Mouse (Mus musculus): Measurements from ENCODE around the gene Bri3bp. TPM values are rescaled to one million over a fixed set of nuclear protein-coding genes. Genes with fewer than 3 reads are reported as not detected.
"Not testable (repeated sequence)": the region's sequence is repeated elsewhere in the genome, so short reads cannot be mapped to it uniquely, and the experiment has no call there.

The Bri3bp gene
- polyA plus RNA-seq, 1 experiment: 21.2 TPM

- H3K27ac ChIP-seq (ENCODE audit: insufficient read depth, low read length): no peak overlapping the region
- peaks cover 18% of the 10 kb centered on the region; the same call in 1 of the 2 replicates for H3K4me1 ChIP-seq (ENCODE audit: control insufficient read depth, insufficient read depth, insufficient read length)
- no peak for DNase-seq (ENCODE audit: low read depth in 1 of 2, low spot score in 2 of 2)
- H3K27me3 ChIP-seq (ENCODE audit: control insufficient read depth, insufficient read depth, low read length): no peaks in the 10 kb centered on the region
- 47% methylated on average over 4 of the region's 4 CpGs for WGBS
- TF ChIP-seq POLR2A (IDR thresholded peaks at IDR 0.05; ENCODE audit: low read depth, low read length): no peak
- TF ChIP-seq CTCF (IDR thresholded peaks at IDR 0.05; ENCODE audit: extremely low read depth, insufficient read depth, insufficient read length, insufficient replicate concordance): peak; percentile 63; the same call in 1 of the 2 replicates
- H3K36me3 ChIP-seq (ENCODE audit: control insufficient read depth, insufficient read depth, low read length): peaks cover 4% of the 10 kb centered on the region
- H3K4me3 ChIP-seq (ENCODE audit: extremely low read depth, insufficient read depth, insufficient read length): no peak overlapping the region
Measured at GRCm38 (mm10) chr5:125488116-125488455, 46.7 kb downstream of the Bri3bp start.

DNA sequence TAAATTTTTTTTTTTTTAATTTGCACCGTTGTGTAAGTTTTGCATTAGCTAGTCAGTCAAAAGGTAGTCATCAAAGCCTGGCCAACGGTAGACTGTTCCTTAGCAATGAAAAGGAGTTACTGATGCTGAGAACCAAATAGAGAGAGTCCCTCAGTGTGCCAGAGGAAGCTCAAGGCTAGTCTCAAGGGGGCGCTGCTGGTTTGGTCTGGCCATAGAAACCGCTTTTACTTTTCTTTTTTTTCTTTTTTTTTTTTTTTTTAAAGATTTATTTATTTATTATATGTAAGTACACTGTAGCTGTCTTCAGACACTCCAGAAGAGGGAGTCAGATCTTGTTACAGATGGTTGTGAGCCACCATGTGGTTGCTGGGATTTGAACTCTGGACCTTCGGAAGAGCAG, 47.6 kb downstream of the Bri3bp start:
- WGBS: 91% methylated on average over 5 of the region's 5 CpGs
- not testable (repeated sequence) for H3K4me3 ChIP-seq (ENCODE audit: extremely low read depth, insufficient read depth, insufficient read length); DNase-seq (ENCODE audit: low read depth in 1 of 2, low spot score in 2 of 2); H3K36me3 ChIP-seq (ENCODE audit: control insufficient read depth, insufficient read depth, low read length); H3K27me3 ChIP-seq (ENCODE audit: control insufficient read depth, insufficient read depth, low read length); H3K27ac ChIP-seq (ENCODE audit: insufficient read depth, low read length)
- H3K4me1 ChIP-seq (ENCODE audit: control insufficient read depth, insufficient read depth, insufficient read length): peaks cover 13% of the 10 kb centered on the region; the same call in 1 of the 2 replicates

GRCm38 (mm10) chr5:125491107-125491506, 49.7 kb downstream of the Bri3bp start:
- H3K4me3 ChIP-seq (ENCODE audit: extremely low read depth, insufficient read depth, insufficient read length): no peak overlapping the region
- TF ChIP-seq POLR2A (IDR thresholded peaks at IDR 0.05; ENCODE audit: low read depth, low read length): no peak
- WGBS: 95% methylated on average over 10 of the region's 10 CpGs
- no peaks in the 10 kb centered on the region for H3K27me3 ChIP-seq (ENCODE audit: control insufficient read depth, insufficient read depth, low read length)
- DNase-seq (ENCODE audit: low read depth in 1 of 2, low spot score in 2 of 2): no peak
- H3K4me1 ChIP-seq (ENCODE audit: control insufficient read depth, insufficient read depth, insufficient read length): peaks cover 4% of the 10 kb centered on the region; the same call in 1 of the 2 replicates
- H3K27ac ChIP-seq (ENCODE audit: insufficient read depth, low read length): no peak overlapping the region
- peaks cover 9% of the 10 kb centered on the region for H3K36me3 ChIP-seq (ENCODE audit: control insufficient read depth, insufficient read depth, low read length)

- no peaks in the 10 kb centered on the region for H3K27me3 ChIP-seq (ENCODE audit: control insufficient read depth, insufficient read depth, low read length)
- peaks cover 9% of the 10 kb centered on the region for H3K36me3 ChIP-seq (ENCODE audit: control insufficient read depth, insufficient read depth, low read length)
- H3K4me3 ChIP-seq (ENCODE audit: extremely low read depth, insufficient read depth, insufficient read length): no peak overlapping the region
- no peak overlapping the region for H3K27ac ChIP-seq (ENCODE audit: insufficient read depth, low read length)
- no peak for DNase-seq (ENCODE audit: low read depth in 1 of 2, low spot score in 2 of 2)
- TF ChIP-seq POLR2A (IDR thresholded peaks at IDR 0.05; ENCODE audit: low read depth, low read length) (no peak), CTCF (IDR thresholded peaks at IDR 0.05; ENCODE audit: extremely low read depth, insufficient read depth, insufficient read length, insufficient replicate concordance) (no peak)
- H3K4me1 ChIP-seq (ENCODE audit: control insufficient read depth, insufficient read depth, insufficient read length): peaks cover 3% of the 10 kb centered on the region; the same call in 1 of the 2 replicates
- WGBS: 84% methylated on average over 17 of the region's 17 CpGs
Measured at GRCm38 (mm10) chr5:125492379-125493092, 51.2 kb downstream of the Bri3bp start.

DNA sequence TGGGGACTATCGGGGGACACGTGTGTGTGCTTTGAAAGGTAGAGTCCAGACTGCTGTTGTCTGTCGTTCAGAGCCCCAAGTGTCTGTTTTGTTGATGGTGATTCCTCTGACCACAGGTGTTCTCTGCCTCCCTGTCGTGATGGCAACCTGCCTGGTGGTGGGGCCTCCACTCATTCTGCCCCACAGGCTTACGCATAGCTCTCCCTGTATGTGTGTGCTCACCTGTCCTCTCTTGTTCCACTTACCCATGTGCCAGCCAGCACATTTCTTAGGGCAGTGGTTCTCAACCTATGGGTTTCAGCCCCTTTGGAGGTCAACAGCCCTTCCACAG, 51.7 kb downstream of the Bri3bp start:
- H3K4me3 ChIP-seq (ENCODE audit: extremely low read depth, insufficient read depth, insufficient read length): no peak overlapping the region
- H3K27ac ChIP-seq (ENCODE audit: insufficient read depth, low read length): no peak overlapping the region
- no peaks in the 10 kb centered on the region for H3K4me1 ChIP-seq (ENCODE audit: control insufficient read depth, insufficient read depth, insufficient read length)
- no peak for TF ChIP-seq POLR2A (IDR thresholded peaks at IDR 0.05; ENCODE audit: low read depth, low read length)
- TF ChIP-seq CTCF (IDR thresholded peaks at IDR 0.05; ENCODE audit: extremely low read depth, insufficient read depth, insufficient read length, insufficient replicate concordance): no peak
- no peak for DNase-seq (ENCODE audit: low read depth in 1 of 2, low spot score in 2 of 2)
- no peaks in the 10 kb centered on the region for H3K27me3 ChIP-seq (ENCODE audit: control insufficient read depth, insufficient read depth, low read length)
- peaks cover 9% of the 10 kb centered on the region for H3K36me3 ChIP-seq (ENCODE audit: control insufficient read depth, insufficient read depth, low read length)
- WGBS: 93% methylated on average over 5 of the region's 5 CpGs

- WGBS: 89% methylated on average over 10 of the region's 10 CpGs
- H3K4me3 ChIP-seq (ENCODE audit: extremely low read depth, insufficient read depth, insufficient read length): no peak overlapping the region
- peaks cover 7% of the 10 kb centered on the region for H3K36me3 ChIP-seq (ENCODE audit: control insufficient read depth, insufficient read depth, low read length)
- TF ChIP-seq CTCF (IDR thresholded peaks at IDR 0.05; ENCODE audit: extremely low read depth, insufficient read depth, insufficient read length, insufficient replicate concordance): no peak
- TF ChIP-seq POLR2A (IDR thresholded peaks at IDR 0.05; ENCODE audit: low read depth, low read length): no peak
- H3K27me3 ChIP-seq (ENCODE audit: control insufficient read depth, insufficient read depth, low read length): no peaks in the 10 kb centered on the region
- no peak for DNase-seq (ENCODE audit: low read depth in 1 of 2, low spot score in 2 of 2)
- no peaks in the 10 kb centered on the region for H3K4me1 ChIP-seq (ENCODE audit: control insufficient read depth, insufficient read depth, insufficient read length)
- no peak overlapping the region for H3K27ac ChIP-seq (ENCODE audit: insufficient read depth, low read length)
Measured at GRCm38 (mm10) chr5:125495655-125496054, 54.3 kb downstream of the Bri3bp start.

- Histone ChIP-seq H3K4me3 (ENCODE audit: extremely low read depth, insufficient read depth, insufficient read length) (no peak overlapping the region), H3K4me1 (ENCODE audit: control insufficient read depth, insufficient read depth, insufficient read length) (no peaks in the 10 kb centered on the region), H3K27ac (ENCODE audit: insufficient read depth, low read length) (no peak overlapping the region), H3K27me3 (ENCODE audit: control insufficient read depth, insufficient read depth, low read length) (no peaks in the 10 kb centered on the region), H3K36me3 (ENCODE audit: control insufficient read depth, insufficient read depth, low read length) (peaks cover 6% of the 10 kb centered on the region)
- peak in 1 of 2 experiments; percentile 38 for DNase-seq (ENCODE audit: low read depth in 1 of 2, low spot score in 2 of 2)
- WGBS: 82% methylated on average over 12 of the region's 12 CpGs
- peak; percentile 32; the same call in 1 of the 2 replicates for TF ChIP-seq CTCF (IDR thresholded peaks at IDR 0.05; ENCODE audit: extremely low read depth, insufficient read depth, insufficient read length, insufficient replicate concordance)
- no peak for TF ChIP-seq POLR2A (IDR thresholded peaks at IDR 0.05; ENCODE audit: low read depth, low read length)
Measured at GRCm38 (mm10) chr5:125497821-125498600, 56.6 kb downstream of the Bri3bp start.

Data from spleen, adult 2 months (tissue).